Mouse (Mus musculus) thymus, postnatal 25 days (tissue): Measurements from ENCODE around the gene Smpdl3a.

Experiments
- DNase-seq: peaks from one replicate; pipeline ENCODE4 v3.0.0; 2022

Smpdl3a gene

GRCm38 (mm10) chr10:57822473-57822872 lies 28.3 kb downstream of the Smpdl3a start:
- no peak for DNase-seq

GRCm38 (mm10) chr10:57828649-57829048 lies 34.5 kb downstream of the Smpdl3a start:
- no peak for DNase-seq

DNA sequence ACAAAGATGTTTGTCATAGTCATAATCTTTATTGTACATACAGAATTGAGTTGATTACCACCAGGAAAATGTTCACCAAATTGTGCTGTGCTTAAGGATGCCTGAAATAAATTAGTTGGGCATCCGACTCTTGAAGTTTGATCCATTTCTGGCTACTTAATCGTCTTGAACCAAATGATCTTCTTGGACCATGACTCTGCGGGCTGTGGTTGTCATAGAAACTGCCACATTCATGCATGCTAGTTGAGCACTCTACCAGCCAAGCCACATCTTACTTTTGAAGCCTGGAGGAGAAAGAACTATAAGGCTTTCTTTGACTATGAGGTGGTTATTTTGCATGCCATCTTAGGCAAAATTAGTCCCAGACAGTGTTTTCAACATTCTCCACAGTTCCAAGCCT lies 35.5 kb downstream of the Smpdl3a start:
- DNase-seq = no peak

DNA sequence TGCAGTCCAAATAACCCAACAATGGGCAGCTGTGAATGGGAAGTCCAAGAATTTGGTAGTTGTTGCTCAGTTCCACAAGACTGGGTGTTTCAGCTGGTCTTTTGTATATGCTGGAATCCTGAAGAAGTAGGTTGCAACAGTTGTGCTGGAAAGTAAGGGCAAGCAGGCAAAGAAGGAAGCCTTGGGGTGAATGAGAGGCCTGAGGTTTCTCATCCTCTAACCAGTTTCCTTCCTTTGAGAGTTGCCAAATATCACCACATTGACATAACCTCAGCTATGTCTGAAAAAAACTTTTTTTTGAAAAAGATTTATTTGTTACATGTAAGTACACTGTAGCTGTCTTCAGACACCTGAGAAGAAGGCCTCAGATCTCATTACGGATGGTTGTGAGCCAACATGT lies 41.0 kb downstream of the Smpdl3a start:
- DNase-seq = no peak

GRCm38 (mm10) chr10:57835982-57836381 lies 41.8 kb downstream of the Smpdl3a start:
- DNase-seq = no peak

GRCm38 (mm10) chr10:57841638-57842509 lies 47.7 kb downstream of the Smpdl3a start:
- peak; percentile 39 for DNase-seq

GRCm38 (mm10) chr10:57847916-57848682 lies 54.0 kb downstream of the Smpdl3a start:
- peak; percentile 11 for DNase-seq
